Mouse (Mus musculus) stomach, embryonic 15.5 days (tissue): ENCODE measurements around the gene Ube2l6. TPM values are rescaled to one million over a fixed set of nuclear protein-coding genes. Genes with fewer than 3 reads are reported as not detected.

Experiments used
- polyA plus RNA-seq: library from polyadenylated mRNA; unstranded; fragments of >200 nt; fragmentation: Nextera tagmentation; extraction: Ambion mirVana; gene quantifications from 2 replicates; pipeline ENCODE4 v1.2.1, GENCODE M21; 2015

Ube2l6 gene
- polyA plus RNA-seq, 1 experiment from 2014 or later = 79.0 TPM

Other genes with a start within 250 kb of the Ube2l6 start
- 60.0 and 71.9 TPM in 2 replicates for gene Ctnnd1, start 148.1 kb upstream of the Ube2l6 start, polyA plus RNA-seq
- gene Btbd18, start 139.7 kb upstream of the Ube2l6 start, polyA plus RNA-seq = 0.18 and 0.22 TPM in 2 replicates
- gene Selenoh, start 128.1 kb upstream of the Ube2l6 start, polyA plus RNA-seq = 221 and 237 TPM in 2 replicates
- not detected in 2 replicates for gene Gm28635, start 120.8 kb upstream of the Ube2l6 start, polyA plus RNA-seq
- 31.1 and 34.5 TPM in 2 replicates for gene Med19, start 120.4 kb upstream of the Ube2l6 start, polyA plus RNA-seq
- gene Tmx2, start 119.7 kb upstream of the Ube2l6 start, polyA plus RNA-seq = 119 and 133 TPM in 2 replicates
- gene Zdhhc5, start 83.6 kb upstream of the Ube2l6 start, polyA plus RNA-seq = 27.8 and 28.5 TPM in 2 replicates
- gene Clp1, start 71.5 kb upstream of the Ube2l6 start, polyA plus RNA-seq = 23.7 and 26.9 TPM in 2 replicates
- gene Ypel4, start 64.8 kb upstream of the Ube2l6 start, polyA plus RNA-seq = 7.5 and 11.0 TPM in 2 replicates
- 6.7 and 7.2 TPM in 2 replicates for gene Gm19426, start 55.2 kb upstream of the Ube2l6 start, polyA plus RNA-seq
- gene Serping1, start 23.4 kb upstream of the Ube2l6 start, polyA plus RNA-seq = 76.0 and 79.6 TPM in 2 replicates
- gene Smtnl1, start 23.8 kb downstream of the Ube2l6 start, polyA plus RNA-seq = 0.08 and 0.19 TPM in 2 replicates
- gene Timm10, start 28.2 kb downstream of the Ube2l6 start, polyA plus RNA-seq = 47.2 and 50.4 TPM in 2 replicates
- 19.5 and 26.3 TPM in 2 replicates for gene Slc43a1, start 40.0 kb downstream of the Ube2l6 start, polyA plus RNA-seq
- 0.85 and 0.91 TPM in 2 replicates for gene Rtn4rl2, start 87.9 kb downstream of the Ube2l6 start, polyA plus RNA-seq
- gene Slc43a3, start 137.8 kb downstream of the Ube2l6 start, polyA plus RNA-seq = 44.8 and 47.4 TPM in 2 replicates
- gene Prg2, start 181.6 kb downstream of the Ube2l6 start, polyA plus RNA-seq = 1.8 and 4.0 TPM in 2 replicates
- gene Prg3, start 189.4 kb downstream of the Ube2l6 start, polyA plus RNA-seq = 0.51 TPM in 1 of 2 replicates, not detected in the other
- gene Ssrp1, start 238.4 kb downstream of the Ube2l6 start, polyA plus RNA-seq = 242 and 244 TPM in 2 replicates
- gene P2rx3, start 238.6 kb downstream of the Ube2l6 start, polyA plus RNA-seq = 1.4 and 1.6 TPM in 2 replicates
- gene Tnks1bp1, start 249.2 kb downstream of the Ube2l6 start, polyA plus RNA-seq = 38.6 and 48.4 TPM in 2 replicates